Mouse (Mus musculus) MEL (cell line): ENCODE results near the gene Herc2. TPM values are rescaled to one million over a fixed set of nuclear protein-coding genes. Genes with fewer than 3 reads are reported as not detected.

Experiments
- DNase-seq: peaks from one replicate; pipeline ENCODE4 v3.0.0; 2011; ENCODE audit warnings: low read depth, low spot score
- H3K27ac ChIP-seq: 2 replicates; pipeline ENCODE4 v1.5.1; 2012; ENCODE audit warnings: low read depth, mild to moderate bottlenecking, control low read depth, low read length, moderate library complexity; ENCODE audit not compliant: control insufficient read depth
- H3K27me3 ChIP-seq, 2 experiments: fragments of 150-350 bp in 1 of 2; sonication (generic) in 1 of 2; 2 replicates each; pipeline ENCODE4 v1.6.1; 2012; ENCODE audit warnings: low read length in 2 of 2, mild to moderate bottlenecking in 2 of 2, improper control_type of control experiment in 1 of 2, moderate library complexity in 1 of 2; ENCODE audit not compliant: insufficient read depth in 2 of 2, control insufficient read depth in 1 of 2
- H3K36me3 ChIP-seq, 2 experiments: 2 replicates each; pipeline ENCODE4 v1.6.1; 2012 to 2014; ENCODE audit warnings: low read length in 2 of 2, improper control_type of control experiment in 1 of 2, inconsistent platforms in 1 of 2, mild to moderate bottlenecking in 1 of 2; ENCODE audit not compliant: insufficient read depth in 2 of 2, control insufficient read depth in 1 of 2
- H3K4me1 ChIP-seq, 2 experiments: fragments of 150-350 bp in 1 of 2; sonication (generic) in 1 of 2; 2 replicates each; pipeline ENCODE4 v1.6.1; 2012; ENCODE audit warnings: low read length in 2 of 2, improper control_type of control experiment in 1 of 2, mild to moderate bottlenecking in 1 of 2; ENCODE audit not compliant: insufficient read depth in 2 of 2, control insufficient read depth in 1 of 2
- H3K4me3 ChIP-seq, 2 experiments: fragments of 150-350 bp in 1 of 2; sonication (generic) in 1 of 2; 2 replicates each; pipeline ENCODE4 v1.5.1; 2012; ENCODE audit warnings: low read depth in 2 of 2, low read length in 2 of 2, mild to moderate bottlenecking in 2 of 2, moderate library complexity in 2 of 2, control low read depth in 1 of 2, improper control_type of control experiment in 1 of 2; ENCODE audit not compliant: control insufficient read depth in 1 of 2, insufficient read depth in 1 of 2
- H3K79me2 ChIP-seq: 2 replicates; pipeline ENCODE4 v1.6.1; 2012; ENCODE audit warnings: mild to moderate bottlenecking, low read length, moderate library complexity; ENCODE audit not compliant: control insufficient read depth, poor library complexity, insufficient read depth
- H3K9ac ChIP-seq: 2 replicates; pipeline ENCODE4 v1.6.1; 2012; ENCODE audit warnings: low read depth, mild to moderate bottlenecking, control low read depth, low read length, moderate library complexity; ENCODE audit not compliant: control insufficient read depth, poor library complexity, severe bottlenecking
- H3K9me3 ChIP-seq: fragments of 150-350 bp; sonication (generic); replicated peaks from 2 replicates; pipeline ENCODE4 v1.6.1; 2012; ENCODE audit warnings: mild to moderate bottlenecking, low read length, improper control_type of control experiment, moderate library complexity; ENCODE audit not compliant: insufficient read depth
- CHD2 ChIP-seq: IDR thresholded peaks from 2 replicates; pipeline ENCODE4 v1.6.1; 2011; ENCODE audit warnings: low read length, improper control_type of control experiment
- ELF1 ChIP-seq: IDR thresholded peaks from 2 replicates; pipeline ENCODE4 v1.6.1; 2014; ENCODE audit warnings: low read depth, mild to moderate bottlenecking, inconsistent platforms, low read length, improper control_type of control experiment, moderate library complexity
- GABPA ChIP-seq: IDR thresholded peaks from 2 replicates; pipeline ENCODE4 v1.6.1; 2012; ENCODE audit warnings: low read depth, mild to moderate bottlenecking, inconsistent platforms, low read length, improper control_type of control experiment, moderate library complexity
- GATA1 ChIP-seq: IDR thresholded peaks from 2 replicates; pipeline ENCODE4 v1.6.1; 2011; ENCODE audit warnings: low read depth, low read length, improper control_type of control experiment
- HCFC1 ChIP-seq: IDR thresholded peaks from 2 replicates; pipeline ENCODE4 v1.6.1; 2012; ENCODE audit warnings: low read depth, mild to moderate bottlenecking, inconsistent platforms, low read length, improper control_type of control experiment, moderate library complexity
- KAT2A ChIP-seq: conservative IDR thresholded peaks from 2 replicates; pipeline ENCODE4 v1.6.1; 2012; ENCODE audit warnings: low read depth, low read length, improper control_type of control experiment, inconsistent platforms
- MAFK ChIP-seq: IDR thresholded peaks from 2 replicates; pipeline ENCODE4 v1.6.1; 2011; ENCODE audit warnings: low read depth, mild to moderate bottlenecking, low read length, improper control_type of control experiment, borderline replicate concordance
- MAZ ChIP-seq: IDR thresholded peaks from 2 replicates; pipeline ENCODE4 v1.6.1; 2012; ENCODE audit warnings: low read depth, mild to moderate bottlenecking, inconsistent platforms, low read length, improper control_type of control experiment
- MEF2A ChIP-seq: IDR thresholded peaks from 2 replicates; pipeline ENCODE4 v1.6.1; 2014; ENCODE audit warnings: low read depth, mild to moderate bottlenecking, inconsistent platforms, low read length, improper control_type of control experiment; ENCODE audit not compliant: poor library complexity, insufficient replicate concordance, severe bottlenecking; ENCODE audit errors: extremely low read depth
- NELFE ChIP-seq: IDR thresholded peaks from 2 replicates; pipeline ENCODE4 v1.6.1; 2011; ENCODE audit warnings: low read depth, low read length, improper control_type of control experiment
- NRF1 ChIP-seq: IDR thresholded peaks from 2 replicates; pipeline ENCODE4 v1.6.1; 2014; ENCODE audit warnings: low read depth, mild to moderate bottlenecking, inconsistent platforms, low read length, improper control_type of control experiment, moderate library complexity; ENCODE audit not compliant: poor library complexity, insufficient read depth, severe bottlenecking
- POLR2AphosphoS5 ChIP-seq: IDR thresholded peaks from 2 replicates; pipeline ENCODE4 v1.6.1; 2012; ENCODE audit warnings: low read depth, borderline replicate concordance, mild to moderate bottlenecking, inconsistent platforms, low read length, moderate library complexity, mixed read lengths
- RCOR1 ChIP-seq: IDR thresholded peaks from 2 replicates; pipeline ENCODE4 v1.6.1; 2012; ENCODE audit warnings: low read depth, mild to moderate bottlenecking, inconsistent platforms, low read length, improper control_type of control experiment
- SMC3 ChIP-seq: IDR thresholded peaks from 2 replicates; pipeline ENCODE4 v1.6.1; 2011; ENCODE audit warnings: low read depth, low read length, improper control_type of control experiment
- TAL1 ChIP-seq: IDR thresholded peaks from 2 replicates; pipeline ENCODE4 v1.6.1; 2012; ENCODE audit warnings: mild to moderate bottlenecking, inconsistent platforms, low read length, moderate library complexity, mixed read lengths
- UBTF ChIP-seq: IDR thresholded peaks from 2 replicates; pipeline ENCODE4 v1.6.1; 2012; ENCODE audit warnings: low read depth, mild to moderate bottlenecking, inconsistent platforms, low read length, improper control_type of control experiment, moderate library complexity, borderline replicate concordance; ENCODE audit not compliant: insufficient read depth
- ZC3H11A ChIP-seq: IDR thresholded peaks from 2 replicates; pipeline ENCODE4 v1.6.1; 2012; ENCODE audit warnings: low read depth, mild to moderate bottlenecking, inconsistent platforms, low read length, improper control_type of control experiment
- ZMIZ1 ChIP-seq: IDR thresholded peaks from 2 replicates; pipeline ENCODE4 v1.6.1; 2012; ENCODE audit warnings: low read depth, mild to moderate bottlenecking, inconsistent platforms, low read length, improper control_type of control experiment, moderate library complexity
- ZNF384 ChIP-seq: IDR thresholded peaks from 2 replicates; pipeline ENCODE4 v1.6.1; 2012; ENCODE audit warnings: low read depth, mild to moderate bottlenecking, inconsistent platforms, low read length, improper control_type of control experiment
- polyA plus RNA-seq, 2 experiments: library from polyadenylated mRNA; stranded (reverse) in 1 of 2; unstranded in 1 of 2; fragments of >175 nt in 1 of 2; fragments of >200 nt in 1 of 2; gene quantifications; 2 replicates each; pipeline versions ENCODE4 v1.2.1 to v1.2.4; 2012; ENCODE audit warnings: low replicate concordance in 2 of 2, low read depth in 1 of 2; ENCODE audit not compliant: insufficient read length in 2 of 2, insufficient read depth in 1 of 2, missing spikeins in 1 of 2
- total RNA-seq: library from RNA; depleted of rRNA; stranded (reverse); fragments of 300-350 nt; gene quantifications from 2 replicates; pipeline ENCODE4 v1.2.3, GENCODE M21; 2012

Gene Herc2
- total and polyA plus RNA-seq, 3 experiments, result 20.7 to 389 (median 32.0) TPM

DNA sequence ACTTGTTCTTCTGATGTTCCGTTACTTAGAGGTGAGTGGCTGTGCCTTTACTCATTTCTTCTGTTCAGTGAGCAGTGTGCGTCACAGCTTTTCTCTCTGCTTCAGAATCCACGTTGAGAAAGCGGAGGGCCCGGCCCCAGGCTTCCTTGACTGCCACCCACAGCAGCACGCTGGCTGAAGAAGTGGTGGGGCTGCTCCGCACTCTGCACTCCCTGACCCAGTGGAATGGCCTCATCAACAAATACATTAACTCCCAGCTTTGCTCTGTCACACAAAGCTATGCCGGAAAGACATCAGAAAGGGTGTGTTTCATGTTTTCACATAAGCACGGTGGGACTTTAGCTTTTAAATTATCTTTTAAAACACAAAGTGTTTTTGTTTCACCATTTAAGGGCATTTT lies 103.2 kb downstream of the Herc2 start:
- H3K9ac ChIP-seq, result no peak overlapping the region
- DNase-seq, result no peak
- no peak overlapping the region for H3K4me3 ChIP-seq
- TF ChIP-seq UBTF, result no peak
- TF ChIP-seq ELF1, result no peak
- TF ChIP-seq GATA1, result no peak
- TF ChIP-seq CHD2, result no peak
- TF ChIP-seq NELFE, result no peak
- no peak for TF ChIP-seq MEF2A
- no peak for TF ChIP-seq KAT2A
- TF ChIP-seq MAFK, result no peak
- TF ChIP-seq ZNF384, result no peak
- TF ChIP-seq TAL1, result no peak
- no peak for TF ChIP-seq SMC3
- no peak for TF ChIP-seq NRF1
- TF ChIP-seq ZMIZ1, result no peak
- no peak for TF ChIP-seq MAZ
- no peak for TF ChIP-seq RCOR1
- TF ChIP-seq POLR2AphosphoS5, result no peak
- H3K27me3 ChIP-seq, result no peaks in the 10 kb centered on the region
- H3K4me1 ChIP-seq, result no peaks in the 10 kb centered on the region
- no peak overlapping the region for H3K27ac ChIP-seq
- no peaks in the 10 kb centered on the region for H3K9me3 ChIP-seq
- no peaks in the 10 kb centered on the region for H3K79me2 ChIP-seq
- H3K36me3 ChIP-seq, result peaks cover 2 to 8% of the 10 kb centered on the region in 2 experiments; a peak in 3 of 4 replicates

DNA sequence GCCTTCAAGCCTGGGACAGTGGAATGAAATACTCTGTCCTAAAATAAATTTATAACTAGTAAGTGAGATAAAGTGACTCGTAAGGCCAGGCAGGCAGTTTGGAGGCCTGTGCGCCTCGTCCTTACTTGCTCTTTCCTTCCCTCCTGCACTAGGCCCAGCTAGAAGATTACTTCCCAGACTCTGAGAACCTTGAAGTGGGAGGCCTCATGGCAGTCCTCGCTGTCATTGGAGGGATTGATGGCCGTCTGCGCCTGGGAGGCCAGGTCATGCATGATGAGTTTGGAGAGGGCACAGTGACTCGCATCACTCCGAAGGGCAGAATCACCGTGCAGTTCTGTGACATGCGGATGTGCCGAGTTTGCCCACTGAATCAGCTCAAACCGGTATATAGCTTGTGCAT lies 103.6 kb downstream of the Herc2 start:
- TF ChIP-seq NRF1, result no peak
- no peak for TF ChIP-seq GATA1
- TF ChIP-seq ZC3H11A, result no peak
- TF ChIP-seq NELFE, result no peak
- no peak for TF ChIP-seq HCFC1
- TF ChIP-seq GABPA, result no peak
- no peak for TF ChIP-seq ZNF384
- TF ChIP-seq, all 39 proteins: peak for 0
- no peak overlapping the region for H3K4me3 ChIP-seq
- no peak overlapping the region for H3K9ac ChIP-seq
- no peaks in the 10 kb centered on the region for H3K4me1 ChIP-seq
- H3K27ac ChIP-seq, result no peak overlapping the region
- H3K79me2 ChIP-seq, result no peaks in the 10 kb centered on the region
- H3K36me3 ChIP-seq, result peaks cover 2 to 8% of the 10 kb centered on the region in 2 experiments; a peak in 3 of 4 replicates
- no peak for DNase-seq
- H3K9me3 ChIP-seq, result no peaks in the 10 kb centered on the region
- no peaks in the 10 kb centered on the region for H3K27me3 ChIP-seq
